Mouse (Mus musculus) liver, postnatal 0 days (tissue): ENCODE data around the gene Dzip3. TPM values are rescaled to one million over a fixed set of nuclear protein-coding genes. Genes with fewer than 3 reads are reported as not detected.

Experiments used
- ATAC-seq: fragments of 200-750 bp; cut with Nextera tagmentation; 2 replicates; pipeline ENCODE4 v1.8.0; 2017; ENCODE audit warnings: mild to moderate bottlenecking, moderate library complexity
- DNase-seq: peaks from one replicate; pipeline ENCODE4 v3.0.0-alpha.2; 2016
- H3K27ac ChIP-seq: fragments of 300-500 bp; sonication (generic); 2 replicates; pipeline ENCODE4 v1.5.1; 2014; ENCODE audit warnings: antibody characterized with exemption, moderate library complexity, mild to moderate bottlenecking, low read depth
- H3K27me3 ChIP-seq: fragments of 300-500 bp; sonication (generic); 2 replicates; pipeline ENCODE4 v1.6.1; 2014; ENCODE audit warnings: low read length, control low read depth, mixed read lengths; ENCODE audit not compliant: insufficient read depth
- H3K36me3 ChIP-seq: fragments of 300-500 bp; sonication (generic); replicated peaks from 2 replicates; pipeline ENCODE4 v1.6.1; 2014; ENCODE audit warnings: mild to moderate bottlenecking, control low read depth, low read length, moderate library complexity, mixed read lengths; ENCODE audit not compliant: insufficient read depth
- H3K4me1 ChIP-seq: fragments of 300-500 bp; sonication (generic); 2 replicates; pipeline ENCODE4 v1.6.1; 2014; ENCODE audit warnings: antibody characterized with exemption, mild to moderate bottlenecking, control low read depth; ENCODE audit not compliant: insufficient read depth
- H3K4me2 ChIP-seq: fragments of 300-500 bp; sonication (generic); 2 replicates; pipeline ENCODE4 v1.6.1; 2014; ENCODE audit warnings: low read depth, mild to moderate bottlenecking, low read length, moderate library complexity, mixed read lengths
- H3K4me3 ChIP-seq: fragments of 300-500 bp; sonication (generic); 2 replicates; pipeline ENCODE4 v1.5.1; 2014; ENCODE audit warnings: low read depth, low read length
- H3K9ac ChIP-seq: fragments of 300-500 bp; sonication (generic); replicated peaks from 2 replicates; pipeline ENCODE4 v1.6.1; 2014; ENCODE audit warnings: mild to moderate bottlenecking, moderate library complexity
- H3K9me3 ChIP-seq: fragments of 300-500 bp; sonication (generic); 2 replicates; pipeline ENCODE4 v1.6.1; 2016; ENCODE audit warnings: mild to moderate bottlenecking, control low read depth, low read length, mixed read lengths
- CTCF ChIP-seq: sonication (generic); IDR thresholded peaks from 2 replicates; pipeline ENCODE4 v1.5.1; 2016; ENCODE audit warnings: antibody characterized with exemption, low read depth
- EP300 ChIP-seq: IDR thresholded peaks from 2 replicates; pipeline ENCODE4 v1.6.1; 2016; ENCODE audit warnings: antibody characterized with exemption, low read depth, mild to moderate bottlenecking
- WGBS: fragments of 180-500 bp; shearing (Covaris S2); extraction: QIAGEN DNeasy Blood & Tissue Kit; methylation state at CpG from one replicate; pipeline ENCODE4 v1.1.7; 2014; ENCODE audit not compliant: insufficient replicate concordance; 5-methylcytosine and 5-hydroxymethylcytosine counted together
- polyA plus RNA-seq: library from polyadenylated mRNA; unstranded; fragments of >200 nt; fragmentation: Nextera tagmentation; extraction: Ambion mirVana; gene quantifications from 2 replicates; pipeline ENCODE4 v1.2.1, GENCODE M21; 2015

Gene Dzip3
- polyA plus RNA-seq, 1 experiment from 2014 or later: 2.6 TPM

DNA sequence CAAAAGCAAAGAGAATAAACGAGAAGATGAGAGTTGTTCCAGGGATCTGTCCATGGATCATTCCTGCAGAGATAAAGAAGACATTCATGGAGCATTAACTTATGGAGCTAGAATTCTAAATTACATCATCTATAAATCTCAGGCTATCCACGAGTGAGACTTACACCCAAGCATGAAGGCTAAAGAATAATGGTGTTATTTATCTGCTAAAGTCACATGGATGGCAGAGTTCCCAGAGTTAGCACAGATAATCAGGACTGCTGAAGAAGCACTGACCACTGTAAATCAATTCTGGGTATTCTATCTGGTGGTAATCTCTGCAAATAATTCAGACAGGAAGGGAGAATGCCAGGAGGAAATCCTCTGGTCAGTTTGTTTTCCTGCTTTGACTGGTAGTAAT lies 103.2 kb downstream of the Dzip3 start:
- Histone ChIP-seq H3K4me2 (no peak overlapping the region), H3K4me1 (no peaks in the 10 kb centered on the region), H3K36me3 (no peaks in the 10 kb centered on the region), H3K4me3 (no peak overlapping the region), H3K27ac (no peak overlapping the region), H3K27me3 (no peaks in the 10 kb centered on the region), H3K9me3 (no peaks in the 10 kb centered on the region), H3K9ac (no peak overlapping the region)
- no peak for TF ChIP-seq CTCF
- no peak for TF ChIP-seq EP300
- ATAC-seq: no peak
- no peak for DNase-seq
- 37% methylated on average over 2 of the region's 2 CpGs for whole genome bisulfite sequencing

Other genes starting within 250 kb of the Dzip3 start
- not detected in 2 replicates for gene Trat1, start 222.1 kb downstream of the Dzip3 start, polyA plus RNA-seq
- not detected in 2 replicates for gene Retnlb, start 177.3 kb downstream of the Dzip3 start, polyA plus RNA-seq
- gene Retnla, start 151.6 kb downstream of the Dzip3 start, polyA plus RNA-seq: 0.19 TPM in 1 of 2 replicates, not detected in the other
- 82.0 and 94.6 TPM in 2 replicates for gene Retnlg, start 121.5 kb downstream of the Dzip3 start, polyA plus RNA-seq
- gene Cip2a, start within 50 bp of the Dzip3 start, polyA plus RNA-seq: 6.0 and 6.2 TPM in 2 replicates
- gene Myh15, start 63.3 kb upstream of the Dzip3 start, polyA plus RNA-seq: not detected in 2 replicates